Mouse (Mus musculus) neural tube, embryonic 15.5 days (tissue): ENCODE results near the gene Fem1b. TPM values are rescaled to one million over a fixed set of nuclear protein-coding genes. Genes with fewer than 3 reads are reported as not detected.

Experiments
- ATAC-seq: fragments of 200-750 bp; cut with Nextera tagmentation; 2 replicates; pipeline ENCODE4 v1.8.0; 2017; ENCODE audit warnings: mild to moderate bottlenecking, moderate TSS enrichment, moderate library complexity; ENCODE audit not compliant: low FRiP score
- H3K27ac ChIP-seq: fragments of 300-500 bp; sonication (generic); replicated peaks from 2 replicates; pipeline ENCODE4 v1.5.1; 2015; ENCODE audit warnings: mild to moderate bottlenecking, inconsistent platforms
- H3K27me3 ChIP-seq: fragments of 300-500 bp; sonication (generic); replicated peaks from 2 replicates; pipeline ENCODE4 v1.6.1; 2015; ENCODE audit warnings: inconsistent platforms
- H3K36me3 ChIP-seq: fragments of 300-500 bp; sonication (generic); 2 replicates; pipeline ENCODE4 v1.6.1; 2015; ENCODE audit warnings: inconsistent platforms
- H3K4me1 ChIP-seq: fragments of 300-500 bp; sonication (generic); 2 replicates; pipeline ENCODE4 v1.6.1; 2015; ENCODE audit warnings: inconsistent platforms
- H3K4me2 ChIP-seq: fragments of 300-500 bp; sonication (generic); 2 replicates; pipeline ENCODE4 v1.6.1; 2015; ENCODE audit warnings: inconsistent platforms, mild to moderate bottlenecking, moderate library complexity
- H3K4me3 ChIP-seq: fragments of 300-500 bp; sonication (generic); replicated peaks from 2 replicates; pipeline ENCODE4 v1.5.1; 2015; ENCODE audit warnings: mild to moderate bottlenecking, inconsistent platforms
- H3K9ac ChIP-seq: fragments of 300-500 bp; sonication (generic); replicated peaks from 2 replicates; pipeline ENCODE4 v1.6.1; 2015; ENCODE audit warnings: mild to moderate bottlenecking, inconsistent platforms
- H3K9me3 ChIP-seq: fragments of 300-500 bp; sonication (generic); replicated peaks from 2 replicates; pipeline ENCODE4 v1.6.1; 2016; ENCODE audit warnings: inconsistent platforms
- WGBS: fragments of 180-500 bp; shearing (Covaris S2); methylation state at CpG from one replicate; pipeline ENCODE4 v1.1.7; 2015; ENCODE audit warnings: mixed read lengths; 5-methylcytosine and 5-hydroxymethylcytosine counted together
- polyA plus RNA-seq: library from polyadenylated mRNA; unstranded; fragments of >200 nt; fragmentation: Nextera tagmentation; extraction: Ambion mirVana; gene quantifications from 2 replicates; pipeline ENCODE4 v1.2.1, GENCODE M21; 2015

Fem1b gene
- polyA plus RNA-seq, 1 experiment from 2014 or later: 45.4 TPM

DNA sequence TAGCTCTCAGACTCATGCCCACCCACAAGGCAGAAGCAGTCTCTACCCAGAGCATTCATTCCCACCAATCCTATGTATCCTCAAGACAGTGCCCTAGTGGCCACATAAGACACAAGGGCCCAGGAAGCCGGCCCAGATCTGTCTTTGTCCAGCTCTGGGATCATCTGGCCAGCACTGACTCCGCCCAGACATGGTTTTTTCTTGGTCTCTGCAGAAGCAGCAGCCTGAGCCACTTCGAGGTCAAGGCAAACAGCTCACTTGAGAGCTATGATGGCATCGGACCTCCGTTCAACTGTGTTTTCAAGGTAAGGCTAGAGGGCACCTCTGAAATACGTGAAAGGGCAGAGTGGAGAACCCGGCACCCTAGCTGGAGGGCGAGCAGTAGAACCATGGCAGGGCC lies 39.0 kb downstream of the Fem1b start:
- Histone ChIP-seq H3K9me3 (no peaks in the 10 kb centered on the region), H3K4me1 (0 out of 2 replicates have a peak, but pooled peaks cover 4% of the 10 kb centered on the region), H3K36me3 (no peaks in the 10 kb centered on the region), H3K4me3 (no peak overlapping the region), H3K27ac (no peak overlapping the region), H3K9ac (no peak overlapping the region), H3K4me2 (no peak overlapping the region), H3K27me3 (no peaks in the 10 kb centered on the region)
- no peak for ATAC-seq
- 83% methylated on average over 8 of the region's 8 CpGs for WGBS

DNA sequence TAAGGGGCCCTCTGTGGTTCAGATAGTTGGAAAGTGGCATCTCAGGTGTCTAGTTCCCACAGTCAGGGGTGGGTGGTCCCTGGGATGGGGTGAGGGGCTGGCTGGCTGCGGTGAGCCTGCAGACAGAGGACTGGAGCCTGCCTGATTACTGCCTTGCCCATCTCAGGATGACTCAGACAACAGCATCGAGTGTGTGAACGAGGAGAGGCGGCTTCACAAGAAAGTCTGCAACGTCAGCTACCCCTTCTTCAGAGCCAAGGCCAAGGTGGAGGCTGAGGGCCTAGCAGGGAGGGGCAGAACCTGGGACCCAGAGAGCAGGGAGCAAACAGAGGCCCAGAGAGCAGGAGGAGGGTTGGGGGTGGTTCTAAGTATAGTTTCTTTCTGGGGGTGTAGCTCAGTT lies 43.4 kb downstream of the Fem1b start:
- no peak overlapping the region for H3K4me2 ChIP-seq
- H3K4me1 ChIP-seq: 0 out of 2 replicates have a peak, but pooled peaks cover under 1% of the 10 kb centered on the region
- no peak overlapping the region for H3K4me3 ChIP-seq
- no peak overlapping the region for H3K9ac ChIP-seq
- 0 out of 2 replicates have a peak, but pooled peaks cover 4% of the 10 kb centered on the region for H3K27me3 ChIP-seq
- 78% methylated on average over 5 of the region's 5 CpGs for WGBS
- H3K27ac ChIP-seq: no peak overlapping the region
- no peak for ATAC-seq
- H3K36me3 ChIP-seq: no peaks in the 10 kb centered on the region
- H3K9me3 ChIP-seq: no peaks in the 10 kb centered on the region

DNA sequence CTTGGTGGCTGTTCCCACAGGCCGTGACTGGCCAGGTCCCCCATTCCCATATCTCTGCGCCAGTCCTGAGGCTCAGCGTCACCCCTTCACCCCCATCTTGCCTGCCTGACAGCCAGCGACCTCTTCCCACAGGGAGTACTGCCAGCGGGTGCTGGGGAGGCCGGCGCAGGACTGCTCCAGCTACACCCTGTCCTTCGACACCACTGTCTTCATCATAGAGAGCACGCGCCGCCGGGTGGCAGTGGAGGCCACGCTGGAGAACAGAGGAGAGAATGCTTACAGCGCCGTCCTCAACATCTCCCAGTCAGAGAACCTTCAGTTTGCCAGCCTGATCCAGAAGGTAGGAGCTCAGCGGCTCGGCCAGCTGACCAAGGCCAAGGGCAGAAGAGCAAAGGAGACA lies 44.3 kb downstream of the Fem1b start:
- no peak for ATAC-seq
- no peak overlapping the region for H3K9ac ChIP-seq
- H3K4me2 ChIP-seq: no peak overlapping the region
- 74% methylated on average over 17 of the region's 17 CpGs for WGBS
- 0 out of 2 replicates have a peak, but pooled peaks cover 3% of the 10 kb centered on the region for H3K4me1 ChIP-seq
- H3K36me3 ChIP-seq: no peaks in the 10 kb centered on the region
- no peak overlapping the region for H3K4me3 ChIP-seq
- H3K9me3 ChIP-seq: no peaks in the 10 kb centered on the region
- H3K27ac ChIP-seq: no peak overlapping the region
- 0 out of 2 replicates have a peak, but pooled peaks cover 4% of the 10 kb centered on the region for H3K27me3 ChIP-seq

DNA sequence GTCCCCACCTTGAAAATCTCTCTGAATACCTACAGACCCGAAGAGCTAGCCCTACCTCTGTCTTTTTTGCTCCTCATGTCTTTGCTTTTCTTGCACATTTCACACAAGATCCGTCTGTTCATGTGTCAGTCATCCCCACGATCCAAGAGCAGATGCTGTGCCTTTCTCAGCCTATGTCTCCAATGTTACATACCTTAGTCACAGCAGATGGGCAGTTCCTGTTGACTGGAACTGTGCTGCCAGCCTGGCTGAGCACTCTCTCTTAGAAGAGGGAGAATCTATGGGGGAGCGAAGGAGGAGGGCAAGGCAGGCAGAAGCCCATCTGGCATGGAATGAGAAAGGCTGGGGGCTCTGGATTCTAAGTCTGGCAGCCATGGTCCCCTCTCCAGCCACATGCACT lies 46.4 kb downstream of the Fem1b start:
- H3K27ac ChIP-seq: no peak overlapping the region

GRCm38 (mm10) chr9:62763478-62763877 lies 48.3 kb downstream of the Fem1b start:
- no peak overlapping the region for H3K9ac ChIP-seq
- 19% methylated on average over 13 of the region's 13 CpGs for WGBS
- no peak overlapping the region for H3K4me3 ChIP-seq
- H3K36me3 ChIP-seq: no peaks in the 10 kb centered on the region
- 0 out of 2 replicates have a peak, but pooled peaks cover 4% of the 10 kb centered on the region for H3K27me3 ChIP-seq
- no peaks in the 10 kb centered on the region for H3K9me3 ChIP-seq
- ATAC-seq: 0 out of 2 replicates have a peak, but pooled peaks have one; percentile 21
- 0 out of 2 replicates have a peak, but pooled peaks cover 3% of the 10 kb centered on the region for H3K4me1 ChIP-seq
- H3K4me2 ChIP-seq: peak overlapping the region; percentile 44
- no peak overlapping the region for H3K27ac ChIP-seq

More for the DNA sequence above, 46.4 kb downstream of the Fem1b start:
- WGBS: 74% methylated on average over 4 of the region's 4 CpGs
- ATAC-seq: no peak
- no peaks in the 10 kb centered on the region for H3K9me3 ChIP-seq
- 0 out of 2 replicates have a peak, but pooled peaks cover 3% of the 10 kb centered on the region for H3K4me1 ChIP-seq
- H3K36me3 ChIP-seq: no peaks in the 10 kb centered on the region
- 0 out of 2 replicates have a peak, but pooled peaks cover 4% of the 10 kb centered on the region for H3K27me3 ChIP-seq
- H3K4me2 ChIP-seq: no peak overlapping the region
- no peak overlapping the region for H3K9ac ChIP-seq
- no peak overlapping the region for H3K4me3 ChIP-seq

GRCm38 (mm10) chr9:62759601-62760000 lies 52.1 kb downstream of the Fem1b start:
- no peak overlapping the region for H3K4me3 ChIP-seq
- WGBS: 67% methylated on average over 3 of the region's 3 CpGs
- 0 out of 2 replicates have a peak, but pooled peaks cover 3% of the 10 kb centered on the region for H3K4me1 ChIP-seq
- 0 out of 2 replicates have a peak, but pooled peaks cover 4% of the 10 kb centered on the region for H3K27me3 ChIP-seq
- no peaks in the 10 kb centered on the region for H3K36me3 ChIP-seq
- ATAC-seq: no peak
- no peak overlapping the region for H3K4me2 ChIP-seq
- no peaks in the 10 kb centered on the region for H3K9me3 ChIP-seq
- H3K27ac ChIP-seq: no peak overlapping the region
- no peak overlapping the region for H3K9ac ChIP-seq

GRCm38 (mm10) chr9:62758288-62758687 lies 53.4 kb downstream of the Fem1b start:
- no peak for ATAC-seq
- whole genome bisulfite sequencing: 65% methylated on average over 4 of the region's 4 CpGs
- H3K9ac ChIP-seq: no peak overlapping the region
- H3K4me2 ChIP-seq: no peak overlapping the region
- H3K4me3 ChIP-seq: no peak overlapping the region
- 0 out of 2 replicates have a peak, but pooled peaks cover 2% of the 10 kb centered on the region for H3K4me1 ChIP-seq
- H3K27ac ChIP-seq: no peak overlapping the region
- no peaks in the 10 kb centered on the region for H3K36me3 ChIP-seq
- H3K9me3 ChIP-seq: no peaks in the 10 kb centered on the region
- no peaks in the 10 kb centered on the region for H3K27me3 ChIP-seq

GRCm38 (mm10) chr9:62750381-62750780 lies 61.4 kb downstream of the Fem1b start:
- ATAC-seq: no peak
- WGBS: 91% methylated on average over 11 of the region's 11 CpGs
- H3K4me1 ChIP-seq: no peaks in the 10 kb centered on the region

DNA sequence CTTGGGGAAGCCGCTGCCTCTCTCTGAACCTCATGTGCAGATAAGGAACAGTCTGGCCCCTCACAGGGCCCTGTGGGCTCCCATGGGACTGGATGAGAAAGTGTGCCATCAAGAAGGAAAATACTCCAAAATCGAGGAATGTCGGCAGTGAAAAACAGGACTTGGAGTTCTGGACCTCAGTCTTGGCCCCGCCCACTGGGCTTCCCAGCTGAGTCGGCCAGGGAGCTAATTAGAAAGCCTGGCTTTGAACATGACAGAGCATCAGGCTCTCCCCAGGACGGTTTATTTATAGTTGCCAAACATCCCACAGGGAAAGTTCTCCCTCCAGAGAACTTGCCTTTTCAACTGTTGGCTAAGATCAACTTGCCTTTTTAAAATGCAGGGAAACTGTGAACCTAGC lies 62.1 kb downstream of the Fem1b start:
- no peak overlapping the region for H3K9ac ChIP-seq
- ATAC-seq: no peak
- no peaks in the 10 kb centered on the region for H3K36me3 ChIP-seq
- H3K9me3 ChIP-seq: no peaks in the 10 kb centered on the region
- no peak overlapping the region for H3K4me2 ChIP-seq
- 67% methylated on average over 6 of the region's 6 CpGs for WGBS
- H3K27me3 ChIP-seq: no peaks in the 10 kb centered on the region
- no peak overlapping the region for H3K4me3 ChIP-seq
- H3K4me1 ChIP-seq: no peaks in the 10 kb centered on the region
- H3K27ac ChIP-seq: no peak overlapping the region

More at GRCm38 (mm10) chr9:62750381-62750780, 61.4 kb downstream of the Fem1b start:
- no peak overlapping the region for H3K9ac ChIP-seq
- no peaks in the 10 kb centered on the region for H3K27me3 ChIP-seq
- no peaks in the 10 kb centered on the region for H3K36me3 ChIP-seq
- no peak overlapping the region for H3K27ac ChIP-seq
- no peaks in the 10 kb centered on the region for H3K9me3 ChIP-seq
- no peak overlapping the region for H3K4me2 ChIP-seq
- no peak overlapping the region for H3K4me3 ChIP-seq

DNA sequence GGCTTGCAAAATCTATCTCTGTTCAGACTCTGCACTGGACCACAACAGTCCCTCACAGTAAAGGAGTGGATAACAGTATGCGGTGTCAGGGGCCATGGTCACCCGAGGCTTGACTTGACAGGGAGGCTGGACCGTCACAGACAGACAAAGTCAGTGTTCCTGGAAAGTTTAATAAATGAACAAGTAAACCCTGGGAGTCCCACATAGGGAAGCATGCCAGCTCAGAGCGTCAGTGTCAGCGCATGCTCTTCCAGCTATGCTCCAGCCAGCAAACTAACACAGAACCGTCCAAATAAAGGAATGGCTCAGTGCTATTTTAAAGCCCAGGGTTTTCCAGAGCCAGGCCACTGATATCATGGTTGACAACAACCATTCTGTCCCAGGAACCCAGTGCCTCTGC lies 65.1 kb downstream of the Fem1b start:
- Histone ChIP-seq H3K27me3 (no peaks in the 10 kb centered on the region), H3K4me1 (no peaks in the 10 kb centered on the region), H3K27ac (no peak overlapping the region), H3K9me3 (no peaks in the 10 kb centered on the region), H3K36me3 (no peaks in the 10 kb centered on the region), H3K9ac (no peak overlapping the region), H3K4me3 (no peak overlapping the region), H3K4me2 (no peak overlapping the region)
- no peak for ATAC-seq
- WGBS: 65% methylated on average over 6 of the region's 6 CpGs

GRCm38 (mm10) chr9:62744558-62745275 lies 67.0 kb downstream of the Fem1b start:
- Histone ChIP-seq H3K27me3 (no peaks in the 10 kb centered on the region), H3K36me3 (no peaks in the 10 kb centered on the region), H3K9ac (no peak overlapping the region), H3K27ac (no peak overlapping the region), H3K4me2 (no peak overlapping the region), H3K4me3 (no peak overlapping the region), H3K9me3 (no peaks in the 10 kb centered on the region), H3K4me1 (no peaks in the 10 kb centered on the region)
- no peak for ATAC-seq
- WGBS: 57% methylated on average over 7 of the region's 7 CpGs
